Mouse (Mus musculus) MEL (cell line): ENCODE data around the gene Gpc5.

Experiments used
- CHD1 ChIP-seq: IDR thresholded peaks from 2 replicates; pipeline ENCODE4 v1.6.1; 2012; ENCODE audit warnings: low read depth, mild to moderate bottlenecking, inconsistent platforms, low read length, improper control_type of control experiment
- POLR2A ChIP-seq, 2 experiments: IDR thresholded peaks; 2 replicates each; pipeline ENCODE4 v1.6.1; 2011 to 2012; ENCODE audit warnings: low read length in 2 of 2, mild to moderate bottlenecking in 2 of 2, control low read depth in 1 of 2, improper control_type of control experiment in 1 of 2, low read depth in 1 of 2, moderate library complexity in 1 of 2; ENCODE audit not compliant: control insufficient read depth in 1 of 2, insufficient read depth in 1 of 2, poor library complexity in 1 of 2
- SMC3 ChIP-seq: IDR thresholded peaks from 2 replicates; pipeline ENCODE4 v1.6.1; 2011; ENCODE audit warnings: low read depth, low read length, improper control_type of control experiment
- USF1 ChIP-seq: IDR thresholded peaks from 2 replicates; pipeline ENCODE4 v1.6.1; 2014; ENCODE audit warnings: low read depth, mild to moderate bottlenecking, inconsistent platforms, low read length, improper control_type of control experiment, moderate library complexity

GRCm38 (mm10) chr14:115477360-115477759 lies 385.3 kb downstream of the Gpc5 start:
- TF ChIP-seq SMC3 = no peak
- TF ChIP-seq POLR2A (IDR thresholded peaks at IDR 0.05; ENCODE audit: control insufficient read depth in 1 of 2, insufficient read depth in 1 of 2, low read depth in 1 of 2, low read length in 2 of 2, poor library complexity in 1 of 2) = no peak
- TF ChIP-seq USF1 = no peak
- no peak for TF ChIP-seq CHD1
